Comparison of ENCODE assay signal across 9 mouse cellular contexts in genomic region chr7:141008312-141008761, GRCm38 (mm10). TPM values are rescaled to one million over a fixed set of nuclear protein-coding genes. Genes with fewer than 3 reads are reported as not detected.
DNase-seq lines count a peak whose midpoint lies in the region; ATAC-seq lines count a peak whose summit lies in the region.
"Had no signal": no experiment of that assay in that cellular context is flagged by ENCODE, and none has a peak within 500 bp of the region (broad histone marks: within the 10 kb centered on the region; RNA-seq: fewer than 3 reads in every experiment).

No protein-coding gene starts in this region.

- peak overlapping the region; percentile 60 for H3K4me2 ChIP-seq in kidney, embryonic 15.5 days

- H3K4me1 ChIP-seq in kidney, embryonic 15.5 days, result peaks cover 30% of the 10 kb centered on the region

- H3K36me3 ChIP-seq in kidney, embryonic 15.5 days, result no peaks in the 10 kb centered on the region

- H3K9ac ChIP-seq in kidney, embryonic 15.5 days, result 0 out of 2 replicates have a peak overlapping the region, but pooled peaks have one; percentile 11

- H3K4me3 ChIP-seq in kidney, embryonic 15.5 days (replicated peaks), result peak overlapping the region; percentile 56; the same call in 1 of the 2 replicates

- no peak overlapping the region for H3K27ac ChIP-seq in kidney, embryonic 15.5 days

- H3K9me3 ChIP-seq in kidney, embryonic 15.5 days (replicated peaks), result no peaks in the 10 kb centered on the region

- no peak for ATAC-seq in CD4-positive, CD25-positive, alpha-beta regulatory T cell, adult 4 months
- peak; percentile 84 for ATAC-seq in granulocyte monocyte progenitor cell, adult 5-6 weeks (replicated peaks; ENCODE audit: poor library complexity, severe bottlenecking)
- peak; percentile 10; the same call in 1 of the 2 replicates for ATAC-seq in kidney, embryonic 15.5 days (replicated peaks; ENCODE audit: low FRiP score)

- no peaks in the 10 kb centered on the region for H3K27me3 ChIP-seq in kidney, embryonic 15.5 days

- peak; percentile 9 for DNase-seq in CD4-positive, CD25-positive, alpha-beta regulatory T cell, adult 2 months (ENCODE audit: low read depth, low spot score)
- DNase-seq in adrenal gland, adult 8-10 months, result peak; percentile 20
- peak; percentile 60 for DNase-seq in lung, postnatal 25 days (ENCODE audit: low spot score)
- peak; percentile 46 for DNase-seq in yolk sac, embryonic 10.5 days (ENCODE audit: low spot score)
- DNase-seq in spleen, postnatal 14 days (ENCODE audit: low spot score in 2 of 2), result no peak

- 9% methylated on average over 7 of the region's 7 CpGs for WGBS in kidney, embryonic 15.5 days

RNA-seq across cellular contexts. Expression of gene Ifitm3, which starts 2.2 kb away (rescaled TPM):
- polyA plus RNA-seq in CD4-positive, CD25-positive, alpha-beta regulatory T cell, adult 4 months (2017; shearing (Covaris generic)), result 1 to 10 TPM; 2.9 to 4.4 TPM
- total RNA-seq in adrenal gland, adult 8-10 months (2022), result 100 to 1,000 TPM; 105 to 128 (median 116) TPM
- total RNA-seq in granulocyte monocyte progenitor cell, adult 5-6 weeks (2014; fragmentation: Nextera tagmentation), result 146 and 224 TPM in 2 replicates
- total RNA-seq in granulocyte monocyte progenitor cell, adult 5-6 weeks (2017), result 55.6 and 69.2 TPM in 2 replicates
- polyA plus RNA-seq in kidney, embryonic 15.5 days (2015; fragmentation: Nextera tagmentation; extraction: Ambion mirVana), result 187 and 205 TPM in 2 replicates

RNA-seq across cellular contexts. Expression of gene Ifitm6, which starts 9.4 kb away (rescaled TPM):
- not detected for polyA plus RNA-seq in CD4-positive, CD25-positive, alpha-beta regulatory T cell, adult 4 months (2017; shearing (Covaris generic))
- 1 to 10 TPM in 2 of 4 experiments, under 1 TPM in 1, not detected in 1; 0.81 to 1.5 (median 1.2) TPM for total RNA-seq in adrenal gland, adult 8-10 months (2022)
- 17.9 and 48.1 TPM in 2 replicates for total RNA-seq in granulocyte monocyte progenitor cell, adult 5-6 weeks (2014; fragmentation: Nextera tagmentation)
- 22.5 and 42.5 TPM in 2 replicates for total RNA-seq in granulocyte monocyte progenitor cell, adult 5-6 weeks (2017)
- 1.3 and 2.2 TPM in 2 replicates for polyA plus RNA-seq in kidney, embryonic 15.5 days (2015; fragmentation: Nextera tagmentation; extraction: Ambion mirVana)
- total RNA-seq: left cerebral cortex, postnatal 10 days had no signal

RNA-seq across cellular contexts. Expression of gene Gm17387, which starts 20.6 kb away (rescaled TPM):
- polyA plus RNA-seq in CD4-positive, CD25-positive, alpha-beta regulatory T cell, adult 4 months (2017; shearing (Covaris generic)), result not detected
- total RNA-seq in adrenal gland, adult 8-10 months (2022), result not detected
- not detected in 2 replicates for total RNA-seq in granulocyte monocyte progenitor cell, adult 5-6 weeks (2014; fragmentation: Nextera tagmentation)
- not detected in 2 replicates for total RNA-seq in granulocyte monocyte progenitor cell, adult 5-6 weeks (2017)
- not detected in 2 replicates for polyA plus RNA-seq in kidney, embryonic 15.5 days (2015; fragmentation: Nextera tagmentation; extraction: Ambion mirVana)
- total RNA-seq: left cerebral cortex, postnatal 10 days had no signal

RNA-seq across cellular contexts. Expression of gene Ifitm1, which starts 41.3 kb away (rescaled TPM):
- polyA plus RNA-seq in CD4-positive, CD25-positive, alpha-beta regulatory T cell, adult 4 months (2017; shearing (Covaris generic)), result not detected
- total RNA-seq in adrenal gland, adult 8-10 months (2022), result 10 to 100 TPM; 10.6 to 14.0 (median 13.4) TPM
- total RNA-seq in granulocyte monocyte progenitor cell, adult 5-6 weeks (2014; fragmentation: Nextera tagmentation), result 79.9 and 149 TPM in 2 replicates
- total RNA-seq in granulocyte monocyte progenitor cell, adult 5-6 weeks (2017), result 18.5 and 25.3 TPM in 2 replicates
- 55.2 and 59.7 TPM in 2 replicates for polyA plus RNA-seq in kidney, embryonic 15.5 days (2015; fragmentation: Nextera tagmentation; extraction: Ambion mirVana)

RNA-seq across cellular contexts. Expression of gene Ifitm2, which starts 52.5 kb away (rescaled TPM):
- 10 to 100 TPM; 39.6 to 46.5 TPM for polyA plus RNA-seq in CD4-positive, CD25-positive, alpha-beta regulatory T cell, adult 4 months (2017; shearing (Covaris generic))
- 100 to 1,000 TPM; 431 to 671 (median 563) TPM for total RNA-seq in adrenal gland, adult 8-10 months (2022)
- total RNA-seq in granulocyte monocyte progenitor cell, adult 5-6 weeks (2014; fragmentation: Nextera tagmentation), result 555 and 581 TPM in 2 replicates
- 354 and 388 TPM in 2 replicates for total RNA-seq in granulocyte monocyte progenitor cell, adult 5-6 weeks (2017)
- polyA plus RNA-seq in kidney, embryonic 15.5 days (2015; fragmentation: Nextera tagmentation; extraction: Ambion mirVana), result 897 and 954 TPM in 2 replicates

Comparison
In these comparisons a context has a peak if more than half of its experiments do, and no peak if none do; other contexts are left out.
1. DNase-seq: peak in CD4-positive, CD25-positive, alpha-beta regulatory T cell, adult 2 months (single experiment), adrenal gland, adult 8-10 months (single experiment), lung, postnatal 25 days (single experiment) and yolk sac, embryonic 10.5 days (single experiment); none in spleen, postnatal 14 days (0 of 2).
2. RNA of gene Ifitm6, which starts 9.4 kb away (total RNA-seq): 17.9 to 48.1 TPM in granulocyte monocyte progenitor cell, adult 5-6 weeks; 0.81 to 1.5 TPM in adrenal gland, adult 8-10 months; every median in the first group is over 4 times any median in the second.